Mouse (Mus musculus): Measurements from ENCODE around the gene Pnpo.

Pnpo gene

GRCm38 (mm10) chr11:96943746-96944304, at the start of gene Pnpo:
TSS of gene Pnpo (minus strand) at chr11:96943986.
- in situ Hi-C loops (cut with MboI, MseI), result no loop called here

- in situ Hi-C loops (cut with MboI, MseI), result no loop called here
Measured at GRCm38 (mm10) chr11:96992722-96993311, 49.0 kb upstream of the Pnpo start.

DNA sequence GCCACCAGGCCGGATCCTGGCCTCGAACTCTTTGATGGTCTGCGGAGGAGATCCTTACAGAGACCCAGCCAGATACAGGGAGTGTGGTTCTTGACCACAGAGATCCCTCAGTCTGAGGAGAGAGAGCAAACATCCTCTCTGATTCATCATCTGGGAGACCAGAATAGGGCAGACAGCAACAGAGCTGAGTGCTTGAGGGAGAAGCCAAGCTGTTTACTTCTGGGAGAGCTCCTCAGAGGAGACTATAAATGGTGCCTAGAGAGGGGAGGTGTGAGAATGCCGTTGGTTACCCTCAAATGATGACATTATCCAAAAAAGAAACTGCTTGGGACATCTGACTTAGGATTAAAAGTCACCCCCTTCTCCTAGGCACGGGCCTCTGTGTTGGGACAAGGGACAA, 47.7 kb upstream of the Pnpo start:
- in situ Hi-C loops (cut with MboI, MseI), result no loop called here

DNA sequence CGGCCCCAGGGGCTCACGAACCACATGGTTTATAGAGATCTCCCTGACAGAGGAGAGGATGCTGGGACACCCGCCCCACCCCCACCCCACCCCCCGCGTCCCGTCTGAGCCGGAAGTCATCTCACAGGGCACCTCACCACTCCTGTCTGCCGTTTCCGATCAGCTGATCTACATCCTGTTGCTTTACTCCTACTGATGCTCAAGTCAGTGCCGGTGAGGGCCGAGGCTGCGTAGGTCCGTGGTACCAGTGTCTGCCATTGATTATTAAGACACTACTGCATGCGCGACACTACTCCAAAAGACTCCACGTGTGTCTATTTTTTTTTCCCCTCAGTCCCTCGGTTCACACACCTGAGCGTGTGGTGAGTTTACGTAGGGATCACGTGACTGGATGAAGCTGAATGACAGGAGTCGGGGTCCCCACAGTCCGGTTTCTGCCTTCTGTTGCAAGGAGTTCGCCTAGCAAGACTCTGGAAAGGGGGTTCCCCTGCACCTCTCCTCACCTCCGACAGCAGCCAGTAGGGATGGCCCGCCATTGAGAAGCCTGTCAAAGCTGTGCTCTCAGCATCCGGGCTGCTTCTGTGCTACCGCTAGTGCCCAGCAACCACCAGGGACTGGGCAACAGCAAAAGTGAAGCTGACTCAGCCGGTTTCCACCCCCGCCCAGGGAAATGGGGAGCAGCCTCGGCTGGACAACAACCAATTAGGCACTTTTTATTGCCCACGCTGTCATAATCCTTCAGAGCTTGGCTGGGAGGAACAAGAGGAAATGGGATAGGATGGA, 44.3 kb upstream of the Pnpo start:
- in situ Hi-C loops (cut with MboI, MseI), result loop anchor here (5.0 kb wide), 1 partner anchor 34 kb away; no protein-coding TSS in a partner anchor

GRCm38 (mm10) chr11:96986463-96986862, 42.7 kb upstream of the Pnpo start:
- in situ Hi-C loops (cut with MboI, MseI), result loop anchor here (5.0 kb wide), 1 partner anchor 36 kb away; no protein-coding TSS in a partner anchor

DNA sequence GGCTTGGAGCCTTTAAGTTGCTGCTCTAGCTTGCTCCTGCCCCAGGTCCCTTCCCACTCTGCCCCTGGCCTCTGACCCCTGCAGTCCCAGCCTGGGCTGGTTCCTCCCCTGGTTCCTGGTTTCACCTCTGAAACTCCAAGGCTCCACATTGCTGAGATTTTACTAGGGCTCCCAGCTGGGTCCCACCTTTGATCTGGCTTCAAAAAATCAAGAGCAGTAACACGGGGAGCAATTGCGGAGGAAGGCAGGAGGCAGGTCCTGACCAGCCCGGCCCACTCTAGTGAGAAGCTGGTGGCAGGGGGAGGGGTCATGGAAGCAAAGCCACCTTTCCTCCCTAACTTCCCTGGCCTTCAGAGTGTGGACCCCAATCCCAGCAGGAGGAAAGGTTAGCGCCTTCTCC, 41.1 kb upstream of the Pnpo start:
- in situ Hi-C loops (cut with MboI, MseI), result loop anchor here (5.0 kb wide), 1 partner anchor 37 kb away; no protein-coding TSS in a partner anchor

- in situ Hi-C loops (cut with MboI, MseI), result no loop called here
Measured at GRCm38 (mm10) chr11:96982859-96983258, 39.1 kb upstream of the Pnpo start, which contains the start of gene Sp2. TSS of gene Sp2 (minus strand) at chr11:96982959.

DNA sequence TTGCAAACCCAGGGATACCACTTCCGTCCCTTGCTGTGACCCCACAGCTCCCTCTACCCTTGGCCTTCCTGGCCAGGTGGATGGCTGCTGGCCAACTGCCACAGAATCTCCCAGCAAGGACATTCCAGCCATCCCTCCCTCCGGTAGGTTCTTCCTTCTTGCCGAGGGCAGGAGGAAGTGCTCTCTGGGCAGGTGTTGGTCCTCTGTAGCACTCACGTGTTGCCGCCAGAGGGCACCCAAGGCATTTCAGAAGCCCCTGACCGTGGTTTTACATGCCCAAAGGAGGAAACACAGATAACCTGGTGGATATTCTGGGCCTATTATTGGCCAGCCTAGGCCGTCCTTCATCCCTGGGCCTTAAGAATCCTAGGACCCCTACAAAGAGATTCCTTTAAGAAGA, 38.6 kb upstream of the Pnpo start:
- in situ Hi-C loops (cut with MboI, MseI), result no loop called here

DNA sequence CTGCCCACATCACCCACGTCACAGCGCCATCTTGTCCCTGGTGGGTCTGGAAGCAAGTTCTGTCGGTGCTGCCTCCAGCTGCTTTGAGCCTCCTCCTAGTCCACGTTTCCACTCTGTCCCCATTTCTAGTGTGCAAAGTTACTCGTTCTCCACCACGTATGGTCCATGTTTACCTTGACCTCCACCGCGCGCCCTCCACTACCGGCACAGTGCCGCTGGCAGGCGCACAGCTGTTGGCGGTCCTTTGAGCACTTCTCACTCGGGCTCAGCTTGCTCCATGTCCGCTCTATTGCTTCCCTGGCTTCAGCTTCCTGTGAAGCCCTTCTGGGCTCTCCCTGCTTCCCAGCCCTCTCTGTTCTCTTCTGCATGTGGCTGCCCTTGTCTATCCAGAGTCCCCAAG, 37.7 kb upstream of the Pnpo start:
- in situ Hi-C loops (cut with MboI, MseI), result no loop called here

DNA sequence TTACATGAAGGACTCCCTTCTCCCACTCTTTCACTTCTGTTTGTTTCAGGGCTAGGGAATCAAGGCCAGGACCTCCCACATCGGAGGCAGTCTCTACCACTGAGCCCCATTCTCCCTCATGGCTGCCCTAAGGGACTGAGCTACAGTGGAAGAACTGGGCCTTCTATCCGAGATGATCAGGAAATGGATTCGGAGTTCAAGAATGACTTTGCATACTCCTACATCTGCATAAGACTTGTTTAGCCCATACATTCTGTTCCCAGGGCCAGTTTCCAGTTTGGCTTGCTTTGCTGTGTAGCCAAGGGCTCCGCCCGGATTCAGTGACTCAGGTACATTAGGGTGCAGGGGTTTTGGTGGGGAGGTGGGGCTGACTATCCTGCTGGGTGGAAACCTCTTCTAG, 36.2 kb upstream of the Pnpo start:
- in situ Hi-C loops (cut with MboI, MseI), result no loop called here

- in situ Hi-C loops (cut with MboI, MseI), result no loop called here
Measured at GRCm38 (mm10) chr11:96979329-96979728, 35.5 kb upstream of the Pnpo start.

DNA sequence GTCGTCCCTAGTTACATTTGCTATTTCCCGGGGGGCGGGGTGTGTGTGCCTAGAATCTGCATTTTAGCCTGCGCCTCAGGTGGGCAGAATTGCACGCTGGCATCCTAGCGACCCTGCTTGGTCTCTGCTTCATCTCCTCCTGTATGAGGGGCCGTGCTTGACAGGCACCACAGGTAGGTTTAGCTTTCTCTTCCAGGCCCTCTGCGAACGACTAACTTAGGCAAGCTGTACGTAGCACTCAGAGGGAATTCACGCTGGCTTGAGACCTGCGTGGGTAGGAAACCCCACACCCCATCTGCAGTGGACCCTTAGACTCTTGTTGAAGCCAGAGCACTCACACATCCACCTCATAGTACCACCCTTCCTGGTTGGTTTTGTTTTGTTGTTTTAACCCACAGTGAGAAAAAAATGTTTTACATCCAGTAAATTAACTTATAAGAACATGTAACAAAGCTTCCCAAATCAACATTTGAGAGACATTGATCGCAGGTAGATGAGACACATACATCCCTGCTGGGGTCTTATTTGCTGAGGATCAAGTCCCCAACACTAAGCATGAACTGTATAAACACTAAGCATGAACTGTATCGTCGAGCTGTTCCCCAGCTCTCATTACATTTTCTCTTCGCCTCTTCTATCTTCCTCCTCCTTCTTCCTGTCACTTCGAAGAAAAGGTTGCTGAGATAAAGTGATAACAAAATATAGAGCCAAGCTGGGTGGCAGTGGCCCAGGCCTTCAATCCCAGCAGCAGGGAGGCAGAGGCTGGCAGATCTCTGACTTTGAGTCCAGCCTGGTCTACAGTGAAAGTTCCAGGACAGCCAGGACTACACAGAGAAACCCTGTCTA, 34.8 kb upstream of the Pnpo start:
- in situ Hi-C loops (cut with MboI, MseI), result no loop called here

GRCm38 (mm10) chr11:96977606-96978400, 34.0 kb upstream of the Pnpo start:
- in situ Hi-C loops (cut with MboI, MseI), result no loop called here

DNA sequence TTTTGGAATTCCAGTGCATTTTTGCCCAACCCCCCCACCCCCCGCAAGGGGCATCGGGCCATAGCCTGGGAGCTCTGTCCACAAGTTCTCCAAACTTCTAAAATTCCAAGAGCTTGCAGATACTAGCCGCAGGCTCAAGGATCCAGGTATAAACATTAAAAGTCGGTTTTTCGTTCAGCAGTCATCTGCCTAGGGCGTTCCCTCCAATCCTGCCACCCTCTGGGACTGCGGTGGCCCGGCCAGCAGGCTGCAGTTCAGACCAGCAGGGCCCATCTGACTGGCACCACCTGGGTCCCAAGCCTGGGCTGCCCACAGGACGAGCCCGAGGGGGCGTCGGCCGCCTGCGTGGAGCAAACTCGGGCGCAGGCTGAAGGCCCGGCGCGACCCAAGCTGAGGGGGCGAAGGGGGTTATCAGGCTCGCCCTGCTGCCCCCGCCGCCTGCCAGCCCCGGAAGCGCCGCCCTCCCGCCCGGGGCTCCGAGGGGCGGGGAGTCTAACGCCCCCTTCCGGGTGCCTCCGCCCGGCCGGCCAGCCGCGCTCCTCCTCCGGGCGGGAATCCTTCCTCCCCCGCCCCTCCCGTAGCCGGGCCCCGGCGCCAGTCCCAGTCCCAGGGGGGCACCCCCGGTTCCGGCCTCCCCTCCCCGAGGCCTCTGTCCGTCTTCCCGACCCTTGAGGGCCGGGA, 33.3 kb upstream of the Pnpo start:
- in situ Hi-C loops (cut with MboI, MseI), result no loop called here

- in situ Hi-C loops (cut with MboI, MseI), result no loop called here
Measured at GRCm38 (mm10) chr11:96976379-96976687, 32.5 kb upstream of the Pnpo start.

DNA sequence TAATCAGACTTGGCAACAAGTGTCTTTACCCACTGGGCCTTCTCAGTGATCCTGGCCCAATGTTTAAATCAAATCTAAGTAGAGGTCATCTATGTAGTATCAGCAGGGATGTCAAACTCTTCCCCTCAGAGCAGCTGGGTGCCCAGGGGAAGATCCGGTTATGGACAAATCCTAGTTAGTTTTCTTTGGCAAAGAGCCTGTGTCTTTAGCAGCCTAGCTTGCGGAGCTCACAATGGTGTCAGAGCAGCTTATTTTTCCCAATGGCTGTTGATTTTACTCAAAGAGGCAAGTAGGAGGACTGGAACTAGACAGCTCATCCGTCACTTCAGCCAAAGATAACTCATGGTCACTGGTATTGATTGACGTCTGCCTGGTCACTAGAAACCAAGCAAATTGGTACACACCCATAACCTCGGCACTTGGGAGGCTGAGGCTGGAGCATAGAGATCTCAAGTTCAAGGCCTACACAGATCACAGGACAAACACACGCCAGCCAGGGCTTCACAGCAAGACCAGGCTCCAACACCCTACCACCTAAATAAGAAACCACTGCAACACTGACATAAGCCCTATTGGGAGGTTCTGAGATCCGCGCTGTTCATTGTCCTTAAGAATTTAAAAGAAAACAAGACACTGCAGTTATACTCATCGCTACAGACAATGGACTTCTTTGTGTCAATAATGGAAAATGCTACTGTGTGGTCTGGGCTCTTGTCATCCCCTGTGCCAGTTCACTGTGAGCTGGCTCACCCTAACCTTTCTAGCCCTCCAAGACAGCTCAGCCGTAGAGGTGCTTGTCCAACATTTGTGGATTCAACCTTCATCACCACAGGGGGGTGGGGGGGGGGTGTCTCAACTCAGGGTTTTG, 32.0 kb upstream of the Pnpo start:
- in situ Hi-C loops (cut with MboI, MseI), result no loop called here

DNA sequence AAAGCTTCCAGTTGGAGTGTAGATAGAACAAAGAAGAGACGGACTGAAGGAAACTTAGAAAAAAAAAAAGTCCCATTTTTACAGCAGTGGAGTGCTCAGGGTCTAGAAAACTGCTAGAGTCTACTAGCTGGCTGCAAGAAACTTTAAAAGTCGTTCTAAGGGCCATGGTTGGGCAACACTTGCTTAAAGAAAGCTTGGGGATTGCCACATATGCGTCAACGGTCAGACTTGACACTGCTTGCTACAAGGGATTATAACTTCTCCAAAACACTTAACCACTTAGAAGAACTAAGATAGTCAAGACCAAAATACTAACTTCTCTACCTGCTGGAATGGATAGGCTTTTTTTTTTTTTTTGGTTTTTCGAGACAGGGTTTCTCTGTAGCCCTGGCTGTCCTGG, 31.0 kb upstream of the Pnpo start:
- in situ Hi-C loops (cut with MboI, MseI), result no loop called here

DNA sequence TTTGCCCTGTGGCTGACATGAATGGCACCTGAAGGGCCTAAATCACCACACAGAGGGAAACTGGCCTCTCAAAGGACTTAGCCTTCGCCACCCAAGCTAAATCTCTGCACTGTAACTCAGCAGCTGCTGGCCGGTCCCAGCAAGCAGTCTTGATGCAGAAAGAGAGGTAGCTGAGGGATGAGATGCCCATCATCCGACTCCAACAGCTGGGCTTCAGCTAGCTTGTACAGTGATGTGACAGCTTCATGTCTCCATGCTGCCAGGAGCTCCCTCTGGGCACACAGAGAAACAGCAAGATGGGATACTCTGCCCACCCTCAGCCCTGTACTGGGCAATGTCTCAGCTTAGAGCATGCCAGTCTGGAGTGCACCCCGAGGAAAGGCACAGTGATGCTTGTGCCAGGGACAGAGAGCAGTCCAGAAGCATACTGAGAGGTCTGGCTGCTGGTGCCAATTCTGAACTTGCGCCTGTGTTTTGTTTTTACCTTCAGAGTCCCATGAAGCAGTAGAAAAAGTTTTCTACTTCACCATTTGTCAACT, 29.7 kb upstream of the Pnpo start:
- in situ Hi-C loops (cut with MboI, MseI), result no loop called here

DNA sequence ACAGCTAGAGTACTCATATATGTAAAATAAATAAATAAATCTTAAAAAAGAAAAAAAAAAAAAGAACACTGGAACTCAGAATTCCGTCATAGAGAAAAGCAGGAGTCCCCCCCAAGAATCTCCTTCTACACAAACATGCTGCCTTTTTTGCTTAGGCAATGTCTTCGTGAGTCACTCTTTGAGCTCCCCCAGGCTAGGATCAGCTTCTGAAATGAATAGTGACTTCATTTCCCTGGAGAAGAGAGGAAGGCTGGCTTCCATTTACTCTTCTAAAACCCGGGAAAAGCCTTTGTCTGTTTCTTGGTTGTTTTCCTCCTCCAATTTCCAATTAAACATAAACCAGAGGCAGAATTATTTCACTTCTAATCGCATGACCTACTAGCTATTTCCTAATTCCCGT, 29.1 kb upstream of the Pnpo start:
- in situ Hi-C loops (cut with MboI, MseI), result no loop called here
